Mouse (Mus musculus) kidney, adult 11 months (tissue): ENCODE measurements around the gene Hist2h2ac.

Source experiments
- DNase-seq: peaks from one replicate; pipeline ENCODE4 v3.0.0; 2022

Hist2h2ac gene

GRCm38 (mm10) chr3:96220765-96221639, at the start of gene Hist2h2ac, which contains the start of gene Hist2h2be:
Hist2h2ac (minus strand) TSS chr3:96220880.
Hist2h2be (plus strand) TSS chr3:96221119.
- DNase-seq = peak; percentile 93

- DNase-seq = peak; percentile 96
Measured at GRCm38 (mm10) chr3:96269511-96270474, 49.1 kb upstream of the Hist2h2ac start, which contains the start of gene Hist2h2bb. Hist2h2bb (plus strand) TSS chr3:96269752.

GRCm38 (mm10) chr3:96268776-96269378, 48.2 kb upstream of the Hist2h2ac start:
- DNase-seq = peak; percentile 26

GRCm38 (mm10) chr3:96268051-96268775, 47.5 kb upstream of the Hist2h2ac start, which contains the start of gene Hist2h3b:
Hist2h3b (plus strand) TSS chr3:96268654.
- DNase-seq = peak; percentile 80

- DNase-seq = no peak
Measured at GRCm38 (mm10) chr3:96267541-96267940, 46.9 kb upstream of the Hist2h2ac start.

- DNase-seq = no peak
Measured at GRCm38 (mm10) chr3:96266132-96266710, 45.5 kb upstream of the Hist2h2ac start.

- no peak for DNase-seq
Measured at GRCm38 (mm10) chr3:96264404-96264949, 43.8 kb upstream of the Hist2h2ac start.

GRCm38 (mm10) chr3:96263558-96264403, 43.1 kb upstream of the Hist2h2ac start:
- peak; percentile 56 for DNase-seq

GRCm38 (mm10) chr3:96262979-96263550, 42.4 kb upstream of the Hist2h2ac start, which contains the start of gene Hist2h4:
Hist2h4 (minus strand) TSS chr3:96263311.
- DNase-seq = peak; percentile 97

- peak; percentile 82 for DNase-seq
Measured at GRCm38 (mm10) chr3:96262216-96262875, 41.7 kb upstream of the Hist2h2ac start.

- no peak for DNase-seq
Measured at GRCm38 (mm10) chr3:96261623-96262022, 40.9 kb upstream of the Hist2h2ac start.

GRCm38 (mm10) chr3:96260220-96260619, 39.5 kb upstream of the Hist2h2ac start:
- no peak for DNase-seq

- DNase-seq = no peak
Measured at GRCm38 (mm10) chr3:96257190-96257589, 36.5 kb upstream of the Hist2h2ac start.

GRCm38 (mm10) chr3:96255926-96256593, 35.4 kb upstream of the Hist2h2ac start:
- no peak for DNase-seq

GRCm38 (mm10) chr3:96254683-96255355, 34.1 kb upstream of the Hist2h2ac start:
- no peak for DNase-seq

GRCm38 (mm10) chr3:96251787-96252186, 31.1 kb upstream of the Hist2h2ac start:
- DNase-seq = no peak

GRCm38 (mm10) chr3:96250890-96251289, 30.2 kb upstream of the Hist2h2ac start:
- no peak for DNase-seq

GRCm38 (mm10) chr3:96249034-96249345, 28.3 kb upstream of the Hist2h2ac start:
- no peak for DNase-seq
